Mouse (Mus musculus): ENCODE results near the gene Bcl10.
"Not testable (repeated sequence)": the region's sequence is repeated elsewhere in the genome, so short reads cannot be mapped to it uniquely, and the experiment has no call there.

DNA sequence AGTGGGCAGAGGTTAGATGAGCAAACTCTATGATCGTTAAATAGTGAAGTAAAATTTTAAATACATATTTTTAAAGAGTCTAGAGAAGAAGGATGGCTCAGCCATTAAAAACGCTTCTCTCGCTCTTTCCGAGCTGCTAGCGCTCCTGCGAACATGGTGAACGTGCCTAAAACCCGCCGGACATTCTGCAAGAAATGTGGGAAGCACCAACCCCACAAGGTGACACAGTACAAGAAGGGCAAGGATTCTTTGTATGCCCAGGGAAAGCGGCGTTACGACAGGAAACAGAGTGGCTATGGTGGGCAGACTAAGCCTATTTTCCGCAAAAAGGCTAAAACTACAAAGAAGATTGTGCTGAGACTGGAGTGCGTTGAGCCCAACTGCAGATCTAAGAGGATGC is 43.7 kb upstream of the Bcl10 start:
- not testable (repeated sequence) for TF ChIP-seq CTCF (conservative IDR thresholded peaks at IDR 0.05; ENCODE audit: low read length); NANOG (IDR thresholded peaks at IDR 0.05; ENCODE audit: borderline replicate concordance, low read length)
